Mouse (Mus musculus) embryonic fibroblast, embryonic 13.5 days (primary cell): ENCODE results near the gene Zbtb7a.

Source experiments
- CTCF ChIP-seq: IDR thresholded peaks from 2 replicates; pipeline ENCODE4 v1.5.1; 2011; ENCODE audit warnings: mild to moderate bottlenecking, control low read depth, low read length, moderate library complexity, borderline replicate concordance; ENCODE audit not compliant: insufficient read depth
- POLR2A ChIP-seq: IDR thresholded peaks from 2 replicates; pipeline ENCODE4 v1.6.1; 2011; ENCODE audit warnings: low read depth, mild to moderate bottlenecking, control low read depth, low read length, moderate library complexity

DNA sequence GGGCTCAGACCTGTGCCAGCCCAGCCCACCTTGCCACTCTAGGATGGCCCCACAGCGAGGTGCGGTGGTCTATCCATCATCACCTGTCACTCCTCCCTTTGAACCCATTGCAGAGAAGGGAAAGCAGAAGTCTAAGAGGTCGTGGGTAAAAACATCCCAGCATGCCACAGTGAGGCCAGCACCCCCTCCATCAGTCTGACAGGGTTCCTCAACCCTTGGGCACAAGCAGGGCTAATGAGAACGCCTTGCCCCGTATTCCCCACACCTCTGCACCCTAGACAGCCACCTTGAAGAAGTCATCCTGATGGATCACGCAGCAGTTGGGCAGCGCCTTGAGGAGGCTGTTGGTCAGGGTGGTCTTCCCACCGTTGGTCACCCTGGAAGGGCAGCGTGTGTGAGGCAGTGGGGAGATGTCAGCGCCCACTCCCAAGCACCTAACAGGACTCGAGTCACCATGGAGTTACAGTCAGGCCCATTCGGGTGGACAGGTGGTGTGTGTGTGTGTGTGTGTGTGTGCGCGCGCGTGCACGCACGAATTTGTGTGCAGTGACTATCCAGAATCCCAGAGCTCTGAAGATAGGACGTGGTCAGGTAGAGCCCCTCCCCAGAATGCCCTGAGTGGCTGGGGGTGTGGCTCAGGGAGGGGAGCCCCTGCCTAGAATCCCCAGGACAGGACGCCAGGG is 65.7 kb downstream of the Zbtb7a start:
- no peak for TF ChIP-seq CTCF
- no peak for TF ChIP-seq POLR2A
